Mouse (Mus musculus) MN1 (cell line): ENCODE measurements around the gene Crim1.

Experiments used
- DNase-seq: peaks from one replicate; pipeline ENCODE4 v3.0.0-alpha.2; 2016; ENCODE audit warnings: low spot score

The Crim1 gene

DNA sequence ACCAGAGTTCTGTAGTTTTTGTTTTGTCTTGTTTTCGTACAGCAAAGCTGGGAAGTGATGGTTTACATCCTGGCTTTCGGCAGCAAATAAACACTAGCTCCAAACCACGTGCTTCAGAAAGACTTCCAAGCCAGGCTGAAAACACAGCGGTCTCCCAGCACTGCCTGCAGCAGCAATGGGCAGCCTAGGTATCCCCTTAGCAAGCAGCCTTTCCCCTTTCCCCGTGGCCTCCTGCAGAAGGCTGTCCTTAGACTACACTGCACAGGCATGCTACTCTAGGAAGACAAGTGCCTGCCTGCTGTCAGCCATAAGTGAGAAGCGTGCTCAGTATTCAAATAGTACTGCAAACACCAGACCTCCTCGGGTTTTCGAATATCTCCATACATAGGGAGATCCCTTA, 176.5 kb downstream of the Crim1 start:
- no peak for DNase-seq

- DNase-seq, result no peak
Measured at GRCm38 (mm10) chr17:78379079-78379729, 179.2 kb downstream of the Crim1 start.

DNA sequence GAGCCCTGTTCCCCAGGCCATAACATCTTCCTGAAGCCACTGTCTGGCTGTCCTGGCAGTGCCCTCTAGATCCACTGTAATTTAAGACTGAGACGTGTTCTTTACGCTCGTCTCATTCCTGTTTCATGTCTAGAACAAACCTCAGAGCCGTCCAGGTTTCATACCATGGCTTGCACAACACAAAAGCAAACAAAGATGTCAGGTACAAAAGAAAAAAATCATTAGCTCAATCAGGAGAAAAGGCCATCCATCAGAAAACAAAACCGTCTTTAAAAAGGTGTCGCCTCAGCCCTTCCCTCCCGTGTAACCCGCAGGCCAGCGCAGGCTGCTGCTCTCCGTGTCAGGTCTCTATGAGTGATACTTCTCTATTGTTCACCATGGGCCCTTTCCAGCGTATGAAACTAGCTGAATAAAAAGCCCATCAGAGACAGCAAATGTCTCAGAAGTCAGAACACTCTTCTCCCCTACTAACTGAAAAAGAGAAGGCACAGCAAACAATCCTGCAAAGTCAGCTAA, 179.7 kb downstream of the Crim1 start:
- no peak for DNase-seq

GRCm38 (mm10) chr17:78382321-78382720, 182.3 kb downstream of the Crim1 start:
- DNase-seq, result no peak

GRCm38 (mm10) chr17:78387665-78388064, 187.6 kb downstream of the Crim1 start:
- DNase-seq, result no peak

DNA sequence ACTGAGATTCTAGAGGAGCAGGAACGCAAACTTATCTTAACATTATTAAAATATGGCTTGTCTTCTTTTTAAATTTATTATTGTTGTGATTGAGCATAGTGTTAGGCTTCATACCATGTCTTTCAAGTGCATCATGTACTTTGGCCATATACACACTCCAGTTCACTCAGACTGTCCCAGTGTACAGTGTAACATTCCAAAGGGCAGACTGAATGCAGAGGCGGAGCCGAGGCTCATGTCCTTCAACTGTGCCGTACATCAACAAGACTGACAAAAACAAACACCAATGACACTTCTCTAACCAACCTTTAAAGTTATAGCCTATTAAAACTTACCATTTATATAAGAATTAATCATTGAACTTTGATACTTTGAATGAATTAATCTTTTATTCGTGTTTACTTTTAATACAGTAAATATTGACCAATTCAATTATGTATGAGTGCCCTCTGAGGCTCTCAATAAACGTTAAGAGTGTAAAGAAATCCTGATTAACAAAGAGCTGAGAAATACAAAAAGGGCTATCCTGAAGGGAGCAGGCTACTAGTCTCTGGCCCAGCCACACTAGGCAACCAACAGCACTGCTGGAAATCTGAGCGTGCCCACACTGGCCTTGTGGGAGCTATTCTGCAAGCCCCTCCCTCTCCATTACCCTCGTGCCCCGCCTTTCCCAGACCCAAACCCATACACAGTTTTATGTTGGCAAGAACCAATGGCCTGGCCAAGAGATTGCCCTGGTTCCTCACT, 188.2 kb downstream of the Crim1 start:
- DNase-seq, result no peak

DNA sequence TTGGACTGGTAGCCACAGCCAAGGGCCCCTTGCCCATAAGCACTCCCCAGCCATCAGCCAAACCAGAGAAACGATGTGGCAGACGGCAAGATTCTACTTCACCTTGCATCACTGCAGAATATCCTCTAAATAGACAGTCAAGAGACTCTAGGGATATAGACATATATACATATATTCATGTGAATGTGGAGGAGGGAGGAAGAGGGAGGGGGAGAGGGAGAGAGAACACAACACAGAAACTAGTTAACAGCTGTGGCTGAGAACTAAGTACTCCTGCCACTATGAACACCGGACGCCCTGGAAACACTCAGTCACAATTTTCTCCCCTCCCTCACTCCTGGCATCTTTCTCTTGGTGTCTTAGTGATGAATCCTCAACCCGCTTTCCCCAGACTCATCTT, 189.5 kb downstream of the Crim1 start:
- DNase-seq, result no peak

DNA sequence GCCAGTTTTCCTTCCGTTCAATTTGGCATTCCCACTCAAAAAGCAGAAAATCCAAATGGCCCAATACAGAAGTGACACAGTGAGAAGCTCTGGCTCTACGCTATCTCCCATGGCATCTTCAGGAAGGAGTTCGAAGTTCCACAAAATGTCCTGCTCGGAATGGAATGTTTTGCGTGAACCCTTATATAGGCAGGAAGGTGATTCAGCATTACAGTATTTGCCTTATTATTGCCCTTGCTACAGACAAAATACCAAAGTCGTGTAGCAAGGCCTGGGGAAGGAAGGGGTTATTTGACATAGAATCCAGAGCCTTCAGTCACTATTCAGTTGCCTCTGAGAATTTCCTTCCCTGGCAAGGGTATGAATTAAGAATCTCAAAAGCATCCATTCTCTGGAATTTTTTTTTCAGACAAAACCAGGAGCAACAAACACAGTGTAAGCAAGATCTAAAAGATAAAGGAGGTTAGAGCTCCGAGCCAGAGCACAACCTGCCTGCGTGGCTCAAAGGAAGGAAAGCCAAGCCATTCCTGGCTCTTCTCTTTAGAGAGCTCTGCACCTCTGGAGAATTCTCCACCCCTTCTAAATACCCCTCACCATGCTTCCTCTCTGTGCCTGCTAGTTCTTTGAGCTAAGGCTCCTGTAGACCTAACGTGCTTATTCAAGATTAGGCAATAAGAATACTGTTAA, 192.5 kb downstream of the Crim1 start:
- DNase-seq, result no peak

- DNase-seq, result peak; percentile 61
Measured at GRCm38 (mm10) chr17:78400130-78400840, 200.2 kb downstream of the Crim1 start.

DNA sequence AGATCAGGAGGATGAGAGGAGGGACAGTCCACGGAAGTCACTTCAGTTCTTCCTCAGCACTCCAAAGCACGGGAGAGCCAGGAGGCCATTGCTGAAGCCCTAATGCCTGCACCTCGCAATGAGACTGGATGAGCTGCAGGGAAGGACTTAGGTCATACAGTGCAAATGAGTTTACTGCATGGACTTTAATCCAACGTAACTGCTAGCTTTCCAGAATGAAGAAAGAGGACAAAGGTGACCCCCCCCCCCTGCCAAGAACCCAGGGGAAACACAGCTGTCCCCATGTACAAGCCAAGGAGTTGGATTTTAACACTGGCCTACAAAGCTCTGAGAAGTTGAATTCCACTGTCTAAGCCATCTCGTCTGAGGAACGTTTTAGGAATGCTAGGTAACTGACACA, 201.3 kb downstream of the Crim1 start:
- DNase-seq, result no peak

GRCm38 (mm10) chr17:78401713-78402112, 201.7 kb downstream of the Crim1 start:
- no peak for DNase-seq

- DNase-seq, result no peak
Measured at GRCm38 (mm10) chr17:78402174-78402573, 202.1 kb downstream of the Crim1 start.

DNA sequence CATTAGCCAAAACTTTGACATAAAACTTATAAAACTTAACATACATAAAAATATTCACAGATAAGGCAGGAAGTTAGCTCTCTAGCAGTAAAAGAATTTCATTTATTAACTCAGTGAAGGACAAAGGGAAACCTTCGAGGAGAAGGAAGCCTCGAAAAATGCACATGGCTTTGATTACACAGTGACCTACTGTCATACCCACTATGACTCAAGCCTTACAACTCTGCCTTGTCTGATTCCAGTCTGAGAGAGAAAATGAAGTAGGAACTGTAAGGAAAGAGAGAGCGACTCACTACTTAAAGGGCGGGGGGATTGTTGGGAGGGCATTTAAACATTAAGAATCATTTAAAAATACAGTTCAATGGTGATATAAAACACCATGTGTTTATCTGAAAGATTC, 203.2 kb downstream of the Crim1 start:
- no peak for DNase-seq

DNA sequence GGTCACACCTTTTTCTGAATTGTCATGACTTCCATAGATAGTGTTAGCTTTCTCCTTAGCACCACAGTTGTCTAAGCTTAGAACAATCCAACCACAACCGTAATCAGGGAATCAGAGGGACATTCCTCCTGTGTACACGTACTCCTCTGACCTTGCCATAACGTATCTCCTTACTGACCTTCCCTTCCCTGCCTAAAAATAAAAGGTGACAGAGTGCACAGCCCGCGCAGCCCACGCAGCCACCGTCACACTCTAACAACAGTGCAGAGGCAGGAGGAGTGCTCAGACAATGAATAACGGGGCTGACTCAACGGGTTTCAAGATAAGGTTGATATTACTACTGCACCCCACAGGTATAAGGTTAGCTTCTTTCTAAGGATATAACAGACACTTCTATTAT, 203.8 kb downstream of the Crim1 start:
- DNase-seq, result no peak

DNA sequence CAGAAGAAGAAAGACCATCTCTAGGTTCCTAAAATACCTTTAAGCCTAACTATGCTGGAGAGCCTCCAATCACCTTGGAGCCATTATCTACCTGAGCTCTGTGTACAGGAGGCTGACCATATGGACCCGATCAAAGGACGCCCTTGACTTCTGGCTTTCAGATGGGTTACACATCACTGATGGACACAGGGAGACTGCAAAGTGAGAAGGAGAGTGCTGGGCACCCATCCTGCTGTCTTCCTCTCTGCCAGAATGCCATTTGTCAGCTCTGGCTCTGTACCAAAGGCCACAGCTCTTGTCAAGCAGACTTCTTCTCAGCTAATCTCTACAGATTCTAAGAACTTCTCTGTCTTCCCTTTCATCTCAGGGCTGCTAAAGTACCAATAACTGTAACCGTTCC, 205.3 kb downstream of the Crim1 start:
- DNase-seq, result no peak

DNA sequence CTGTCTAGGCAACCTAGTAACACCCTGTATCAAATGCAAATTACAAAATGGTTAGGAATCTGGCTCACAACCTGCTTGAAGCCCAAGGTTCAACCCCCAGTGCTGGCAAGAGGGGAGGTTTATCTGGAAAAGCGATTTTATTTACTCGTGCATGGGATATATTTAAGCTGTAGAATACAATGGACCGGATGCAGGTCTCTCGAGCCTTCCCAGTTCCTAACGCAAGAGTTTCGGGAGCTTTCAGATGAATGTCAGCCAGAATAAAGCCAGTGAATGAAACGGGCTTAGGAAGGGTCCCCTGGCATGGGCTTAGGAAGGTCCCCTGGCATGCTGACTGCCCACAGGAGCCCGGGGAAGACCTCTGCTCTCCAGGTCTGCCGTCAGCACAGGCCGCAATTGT, 206.8 kb downstream of the Crim1 start:
- DNase-seq, result no peak

- DNase-seq, result no peak
Measured at GRCm38 (mm10) chr17:78407581-78407980, 207.5 kb downstream of the Crim1 start.

DNA sequence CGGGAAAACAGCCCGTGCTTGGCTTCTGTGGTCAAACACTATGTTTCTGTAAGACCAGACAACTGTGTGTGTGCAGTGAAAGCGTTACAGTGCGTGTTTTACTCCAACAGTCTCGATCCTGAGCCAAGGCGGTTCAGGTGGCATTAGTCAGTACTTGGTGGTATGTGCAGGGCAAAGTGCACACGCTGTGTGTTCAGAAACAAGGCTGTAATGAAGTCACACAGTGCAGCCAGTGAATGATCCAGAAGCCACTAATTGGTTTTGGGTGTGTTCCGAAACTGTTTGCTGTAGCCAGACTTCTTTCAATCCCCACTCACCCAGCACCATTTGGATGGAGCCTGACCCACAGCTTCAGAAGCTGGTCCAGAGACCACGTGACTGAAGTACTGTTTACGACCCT, 208.3 kb downstream of the Crim1 start:
- no peak for DNase-seq

DNA sequence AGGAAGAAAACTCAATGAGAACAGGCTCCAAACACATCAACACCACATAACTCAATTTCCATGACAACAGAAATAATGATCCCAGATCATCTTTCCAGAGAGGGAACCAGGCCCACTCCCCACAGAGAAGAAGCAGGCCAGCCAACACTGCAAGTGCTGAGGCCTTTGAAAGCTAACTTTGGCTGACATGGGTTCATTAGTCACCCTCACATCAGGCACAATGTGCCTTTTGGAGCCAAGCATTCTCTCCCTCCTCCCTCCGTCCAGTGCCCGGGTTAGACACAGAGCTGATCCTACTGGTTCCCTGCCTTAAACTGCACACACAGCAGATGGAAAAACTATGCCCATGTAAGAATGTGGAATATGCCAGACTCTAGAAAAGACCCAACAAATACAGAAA, 209.9 kb downstream of the Crim1 start:
- no peak for DNase-seq

- no peak for DNase-seq
Measured at GRCm38 (mm10) chr17:78415255-78415654, 215.2 kb downstream of the Crim1 start.

DNA sequence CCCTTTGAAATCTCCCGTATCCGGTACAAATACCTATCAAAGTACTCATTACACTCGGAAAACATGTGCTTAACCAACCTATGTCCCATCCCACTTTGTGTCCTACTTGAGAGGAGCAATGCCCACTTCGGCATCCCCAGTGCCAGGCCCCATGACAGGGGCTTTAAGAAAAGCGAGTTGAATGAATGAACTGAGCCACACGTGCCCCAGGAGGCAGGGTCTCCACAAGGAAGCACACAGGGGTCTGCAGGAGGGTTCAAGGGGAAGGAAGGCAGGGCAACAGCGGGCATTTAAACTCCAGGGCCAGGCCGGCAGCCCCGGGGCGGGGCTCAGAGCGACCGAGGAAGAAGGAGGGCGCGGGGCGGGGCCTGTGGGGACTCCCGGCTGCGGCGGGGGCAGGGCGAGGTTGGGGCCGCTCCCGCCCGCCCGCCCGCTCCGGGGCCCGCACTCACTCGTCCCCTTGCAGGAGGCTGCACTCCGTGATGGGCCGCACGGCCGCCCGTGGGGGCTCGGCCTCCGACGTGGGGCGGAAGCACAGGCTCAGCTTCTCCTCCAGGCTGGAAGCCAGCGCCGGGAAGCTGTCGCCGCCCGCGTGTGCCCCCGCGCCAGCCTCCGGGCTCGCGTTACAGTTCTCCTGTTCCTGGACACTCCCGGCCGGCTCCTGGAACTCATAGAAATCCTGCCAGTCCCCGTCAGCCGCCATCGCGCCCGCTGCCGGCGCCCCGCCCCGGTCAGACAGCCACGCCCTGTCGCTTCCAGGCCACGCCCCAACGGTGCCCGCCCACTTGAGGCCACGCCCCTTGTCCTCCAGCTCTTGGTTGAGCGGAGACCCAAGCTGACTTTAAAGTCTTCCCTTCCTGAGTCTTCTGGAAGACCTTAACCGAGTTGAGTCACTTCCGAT, 217.6 kb downstream of the Crim1 start, which contains the start of gene Fez2:
Fez2 (minus strand) TSS at position 772 of the 901 bp plus-strand sequence.
- peak; percentile 87 for DNase-seq
